Mouse (Mus musculus) C2C12 (cell line): ENCODE measurements at regions not wholly inside any gene's neighbourhood (a gene's known extent, or its start where the extent isn't known, plus 50 kb on each side); places are given as distances from the start of the nearest gene placed in this dataset.

Experiments
- CEBPB ChIP-seq: IDR thresholded peaks from one replicate; pipeline ENCODE4 v1.6.1; 2011; ENCODE audit warnings: low read depth, mild to moderate bottlenecking, control low read depth, moderate library complexity
- CTCF ChIP-seq: IDR thresholded peaks from one replicate; pipeline ENCODE4 v1.5.1; 2011; ENCODE audit not compliant: control insufficient read depth, insufficient read depth, insufficient read length
- MAX ChIP-seq: IDR thresholded peaks from one replicate; pipeline ENCODE4 v1.6.1; 2011; ENCODE audit warnings: mild to moderate bottlenecking, control low read depth
- MYOD1 ChIP-seq: IDR thresholded peaks from one replicate; pipeline ENCODE4 v1.6.1; 2011; ENCODE audit warnings: low read depth; ENCODE audit not compliant: control insufficient read depth, insufficient read length
- MYOG ChIP-seq: IDR thresholded peaks from one replicate; pipeline ENCODE4 v1.6.1; 2011; ENCODE audit not compliant: control insufficient read depth, insufficient read length; ENCODE audit errors: extremely low read depth
- USF1 ChIP-seq: IDR thresholded peaks from one replicate; pipeline ENCODE4 v1.6.1; 2011; ENCODE audit warnings: low read depth, mild to moderate bottlenecking, control low read depth, moderate library complexity

GRCm38 (mm10) chr9:89807381-89807780 lies 69.1 kb upstream of the Ankrd34c start:
- TF ChIP-seq CTCF: no peak
- no peak for TF ChIP-seq MYOD1
- TF ChIP-seq USF1: no peak
- TF ChIP-seq MYOG: no peak
- TF ChIP-seq MAX: no peak
- TF ChIP-seq CEBPB: no peak
